Mouse (Mus musculus) urinary bladder, postnatal 10 days (tissue): ENCODE measurements around the gene Csde1.

ENCODE experiments used
- DNase-seq: peaks from one replicate; pipeline ENCODE4 v3.0.0; 2022; ENCODE audit warnings: low spot score

Csde1 gene

GRCm38 (mm10) chr3:103058207-103059157 lies 38.3 kb downstream of the Csde1 start, which contains the start of gene Nras:
Nras (plus strand) TSS chr3:103058285.
- peak; percentile 85 for DNase-seq

DNA sequence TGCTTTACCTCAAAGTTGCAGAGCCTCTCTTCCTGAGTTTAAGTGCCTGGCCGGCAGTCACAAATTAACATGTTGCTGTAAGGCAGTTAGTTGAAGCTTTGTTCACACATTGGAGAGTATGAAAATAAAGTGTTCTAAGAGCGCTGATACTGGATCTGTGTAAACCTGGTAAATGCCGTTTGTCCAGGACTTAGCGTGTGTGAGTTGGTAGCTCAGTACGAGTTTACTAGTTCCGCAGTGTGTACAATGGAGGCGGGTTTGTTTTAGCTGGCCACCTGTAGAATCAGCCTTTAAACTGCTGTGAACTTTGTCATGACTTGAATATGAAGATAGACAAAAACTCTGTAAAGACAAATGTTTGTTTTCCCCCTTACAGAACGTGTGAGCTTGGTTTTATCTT lies 46.7 kb downstream of the Csde1 start:
- DNase-seq, result no peak

DNA sequence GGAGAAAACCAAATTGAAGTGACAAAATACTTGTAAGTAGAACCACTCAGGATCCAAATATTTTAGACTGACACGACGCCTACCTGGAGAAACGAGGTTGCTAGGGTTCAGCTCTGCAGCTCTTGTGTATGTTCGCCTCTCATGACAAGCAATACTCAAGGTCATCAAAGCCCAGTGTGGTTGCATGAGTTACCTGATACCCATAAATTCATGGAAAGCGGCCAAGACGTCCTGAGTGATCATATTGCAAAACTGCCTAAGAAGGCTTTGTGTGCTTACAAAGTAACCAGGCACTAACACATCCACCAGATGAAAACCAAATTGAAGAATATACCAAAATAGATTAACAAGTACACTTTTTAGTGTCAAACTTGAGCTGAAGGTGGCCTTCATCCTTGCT lies 48.7 kb downstream of the Csde1 start:
- no peak for DNase-seq

- DNase-seq, result no peak
Observed at GRCm38 (mm10) chr3:103073771-103074170, 53.5 kb downstream of the Csde1 start, which contains the start of gene Ampd1. Ampd1 (plus strand) TSS chr3:103074014.

- no peak for DNase-seq
Observed at GRCm38 (mm10) chr3:103075871-103076270, 55.6 kb downstream of the Csde1 start.

DNA sequence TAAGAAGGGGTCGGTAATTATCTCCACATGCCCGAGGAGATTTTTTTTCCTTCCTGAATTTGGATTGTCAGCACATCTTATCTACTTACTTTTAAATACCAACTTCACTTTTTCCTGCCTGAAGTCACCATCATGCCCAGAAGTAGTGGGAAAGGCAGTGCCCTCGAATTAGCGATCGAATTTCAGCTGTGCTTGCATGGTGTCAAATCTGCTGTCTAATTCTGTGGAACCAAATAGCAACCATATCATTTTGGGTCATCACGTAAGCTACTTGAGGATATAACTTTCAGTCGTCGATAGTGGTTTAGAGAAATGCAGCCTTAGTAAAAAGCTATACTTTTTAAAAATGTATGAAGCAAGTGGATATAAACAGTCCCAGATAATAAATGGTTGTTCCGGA lies 56.2 kb downstream of the Csde1 start:
- no peak for DNase-seq

- no peak for DNase-seq
Observed at GRCm38 (mm10) chr3:103079301-103079700, 59.1 kb downstream of the Csde1 start.

DNA sequence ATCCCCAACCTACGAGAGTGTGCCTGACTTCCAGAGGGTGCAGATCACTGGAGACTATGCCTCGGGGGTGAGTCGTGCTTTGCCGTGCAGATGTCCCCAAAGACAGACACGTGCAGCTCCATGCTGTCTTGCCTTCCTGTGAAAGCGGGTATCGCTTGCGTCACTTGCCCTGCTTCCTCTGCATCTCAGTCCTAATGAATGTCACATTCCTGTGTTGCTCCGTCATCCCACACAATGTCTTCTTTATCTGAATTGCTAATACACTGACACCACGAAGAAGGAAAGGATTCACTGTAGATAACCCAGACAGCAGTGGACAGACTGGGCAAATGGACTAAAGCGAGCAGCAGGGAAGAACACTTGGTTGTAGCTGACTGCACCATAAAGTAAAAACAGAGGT lies 60.8 kb downstream of the Csde1 start:
- DNase-seq, result no peak

DNA sequence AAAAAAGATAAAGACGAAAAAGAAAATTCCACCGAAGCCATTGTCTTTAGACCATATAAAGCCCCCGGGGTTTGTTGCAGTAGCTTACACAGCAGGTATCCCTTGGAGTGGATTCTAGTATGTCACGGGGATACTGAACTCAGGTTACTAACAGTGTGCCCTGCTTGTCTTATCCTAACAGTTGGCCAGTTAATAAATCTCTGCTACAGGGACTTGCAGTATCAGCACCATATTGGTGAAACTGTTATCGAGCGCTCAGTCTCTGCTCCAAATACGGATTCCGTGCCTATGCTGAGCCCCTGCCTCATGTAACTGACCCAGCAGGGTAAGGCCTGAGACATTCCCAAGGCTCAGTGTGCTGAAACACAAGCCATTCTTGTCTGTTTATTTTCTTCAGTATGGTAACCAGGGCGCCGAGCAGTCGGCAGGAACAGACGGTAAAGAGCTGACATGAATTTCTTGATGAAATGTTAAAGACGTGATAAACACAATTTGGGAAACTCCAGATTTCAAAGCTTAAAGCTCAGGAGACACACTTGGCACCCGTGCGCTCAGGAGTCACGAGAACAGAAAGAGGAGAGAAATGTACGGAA lies 61.7 kb downstream of the Csde1 start:
- no peak for DNase-seq

DNA sequence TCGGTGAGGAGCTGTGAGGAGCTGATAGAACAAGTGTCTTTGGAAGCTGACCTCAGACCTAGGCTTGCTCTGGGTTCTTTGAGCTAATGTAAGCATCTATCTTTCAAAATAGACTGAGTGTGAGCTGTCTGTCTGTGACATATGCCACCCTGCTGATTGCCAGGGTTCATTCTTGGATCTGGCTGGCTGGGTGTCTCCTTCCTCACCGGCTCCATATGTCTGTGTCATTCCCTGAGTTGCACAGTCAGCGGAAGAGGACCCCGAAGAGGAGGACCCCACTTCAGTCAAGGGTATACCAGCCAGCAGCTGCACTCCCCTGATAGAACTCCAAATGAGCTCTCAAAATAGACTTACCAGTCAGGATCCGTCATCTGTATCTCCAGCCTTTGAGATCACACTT lies 62.5 kb downstream of the Csde1 start:
- DNase-seq, result no peak

GRCm38 (mm10) chr3:103085986-103086385 lies 65.8 kb downstream of the Csde1 start:
- no peak for DNase-seq

- DNase-seq, result no peak
Observed at GRCm38 (mm10) chr3:103091753-103092152, 71.5 kb downstream of the Csde1 start.

GRCm38 (mm10) chr3:103098662-103099061 lies 78.4 kb downstream of the Csde1 start:
- DNase-seq, result no peak

DNA sequence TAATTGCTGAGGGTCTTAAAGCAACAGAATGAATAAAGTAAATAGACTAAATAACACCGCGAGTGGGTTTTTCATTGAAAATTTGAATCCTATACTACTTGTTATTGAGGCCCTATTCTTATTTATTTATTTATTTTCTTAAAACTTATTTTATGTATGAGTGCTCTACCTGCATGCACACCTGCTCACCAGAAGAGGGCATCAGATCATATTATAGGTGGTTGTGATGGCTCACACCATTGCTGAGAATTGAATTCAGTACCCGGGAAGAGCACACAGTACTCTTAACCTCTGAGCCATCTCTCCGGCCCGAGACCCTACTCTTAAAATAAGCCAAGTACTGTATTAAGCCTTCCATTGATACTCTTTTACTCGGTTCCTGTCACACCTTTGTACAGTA lies 79.4 kb downstream of the Csde1 start:
- no peak for DNase-seq

- DNase-seq, result no peak
Observed at GRCm38 (mm10) chr3:103100735-103101134, 80.5 kb downstream of the Csde1 start.

GRCm38 (mm10) chr3:103101194-103101593 lies 81.0 kb downstream of the Csde1 start:
- DNase-seq, result no peak

DNA sequence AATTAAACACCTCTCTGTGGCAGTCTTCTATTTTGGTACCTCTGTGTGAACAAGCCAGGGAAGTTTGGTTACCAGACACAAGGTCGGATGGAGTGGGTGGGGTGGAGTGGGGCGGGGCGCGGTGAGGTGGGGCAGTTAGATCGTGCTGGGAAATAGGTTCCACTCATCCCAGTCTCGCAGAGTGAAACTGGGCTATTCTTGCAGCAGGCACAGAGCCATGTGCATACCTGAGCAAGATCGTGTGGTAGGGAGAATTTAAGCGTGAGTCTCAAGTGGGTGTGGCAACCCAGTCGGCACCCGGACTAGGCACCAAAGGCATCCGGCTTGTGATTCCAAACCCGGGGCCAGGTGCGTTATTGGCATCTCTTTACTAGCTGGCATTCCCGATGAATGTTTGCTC lies 81.7 kb downstream of the Csde1 start:
- DNase-seq, result no peak

GRCm38 (mm10) chr3:103102454-103103390 lies 82.5 kb downstream of the Csde1 start, which contains the start of gene Dennd2c:
Dennd2c (plus strand) TSS chr3:103102604.
- peak; percentile 91 for DNase-seq
